Mouse (Mus musculus) left cerebral cortex, adult 18-20 months (tissue): ENCODE measurements around the gene Pm20d2. TPM values are rescaled to one million over a fixed set of nuclear protein-coding genes. Genes with fewer than 3 reads are reported as not detected.

Experiments
- DNase-seq, 2 experiments: peaks; one replicate each; pipeline ENCODE4 v3.0.0; 2021 to 2022; ENCODE audit warnings: low spot score in 2 of 2, mixed read lengths in 1 of 2
- long read RNA-seq, 2 experiments: library from polyadenylated mRNA; stranded (forward); transcript quantifications; one replicate each; pipeline ENCODE4 v2.0.0; 2021
- total RNA-seq, 2 experiments: library from RNA; stranded (reverse); gene quantifications; 2 replicates each; pipeline ENCODE4 v1.2.3; 2021

The Pm20d2 gene
- 1 to 10 TPM; 5.5 to 6.0 TPM for total RNA-seq
- long read RNA-seq, experiment 1, partial matches to known transcripts: 0 of 2 reads
- long read RNA-seq, experiment 1, other reads (novel, unspliced or antisense): 0 of 2 reads
- long read RNA-seq, experiment 2: 0 reads

- no peak for DNase-seq
These were observed at the start of gene Pm20d2 for GRCm38 (mm10) chr4:33189735-33190036. Gene Pm20d2, minus strand, starts transcription at chr4:33189737.

- no peak for DNase-seq
These were observed 41.3 kb upstream of the Pm20d2 start for GRCm38 (mm10) chr4:33230881-33231280.

- DNase-seq: no peak
These were observed 40.1 kb upstream of the Pm20d2 start for GRCm38 (mm10) chr4:33229639-33230038.

- DNase-seq: no peak
These were observed 37.6 kb upstream of the Pm20d2 start for GRCm38 (mm10) chr4:33227164-33227563.

GRCm38 (mm10) chr4:33224003-33224675 is 34.6 kb upstream of the Pm20d2 start:
- no peak for DNase-seq

- DNase-seq: no peak
These were observed 32.3 kb upstream of the Pm20d2 start for GRCm38 (mm10) chr4:33221847-33222246.

- DNase-seq: peak; percentile 52 to 57
These were observed 19.6 kb upstream of the Pm20d2 start, which contains the start of gene Srsf12 for GRCm38 (mm10) chr4:33208881-33209841. Gene Srsf12, plus strand, starts transcription at chr4:33208991.

GRCm38 (mm10) chr4:33207551-33207950 is 18.0 kb upstream of the Pm20d2 start:
- no peak for DNase-seq

GRCm38 (mm10) chr4:33204682-33205081 is 15.1 kb upstream of the Pm20d2 start:
- DNase-seq: peak; percentile 53

GRCm38 (mm10) chr4:33198117-33198516 is 8.6 kb upstream of the Pm20d2 start:
- no peak for DNase-seq

- DNase-seq: peak; percentile 76 to 87
These were observed 479 bp downstream of the Pm20d2 start for GRCm38 (mm10) chr4:33188781-33189734.

GRCm38 (mm10) chr4:33188164-33188563 is 1.4 kb downstream of the Pm20d2 start:
- DNase-seq: peak in 1 of 2 experiments; percentile 9

GRCm38 (mm10) chr4:33183477-33183876 is 6.1 kb downstream of the Pm20d2 start:
- peak; percentile 12 to 24 for DNase-seq

- DNase-seq: no peak
These were observed 37.2 kb downstream of the Pm20d2 start for GRCm38 (mm10) chr4:33152087-33153038.

GRCm38 (mm10) chr4:33149150-33149549 is 40.4 kb downstream of the Pm20d2 start:
- no peak for DNase-seq

GRCm38 (mm10) chr4:33147825-33148224 is 41.7 kb downstream of the Pm20d2 start:
- peak in 1 of 2 experiments; percentile 46 for DNase-seq

GRCm38 (mm10) chr4:33146679-33147291 is 42.8 kb downstream of the Pm20d2 start:
- no peak for DNase-seq

- DNase-seq: no peak
These were observed 57.3 kb downstream of the Pm20d2 start, which contains the start of gene Gabrr1 for GRCm38 (mm10) chr4:33132221-33132620. Gene Gabrr1, plus strand, starts transcription at chr4:33132521.
